Mouse (Mus musculus) thymus, postnatal 4 days (tissue): ENCODE data around the gene Cald1.
A peak's percentile ranks its signal among the peaks of the same experiment; 100 is the strongest.

ENCODE experiments used
- DNase-seq: peaks from one replicate; pipeline ENCODE4 v3.0.0; 2021

The Cald1 gene

DNA sequence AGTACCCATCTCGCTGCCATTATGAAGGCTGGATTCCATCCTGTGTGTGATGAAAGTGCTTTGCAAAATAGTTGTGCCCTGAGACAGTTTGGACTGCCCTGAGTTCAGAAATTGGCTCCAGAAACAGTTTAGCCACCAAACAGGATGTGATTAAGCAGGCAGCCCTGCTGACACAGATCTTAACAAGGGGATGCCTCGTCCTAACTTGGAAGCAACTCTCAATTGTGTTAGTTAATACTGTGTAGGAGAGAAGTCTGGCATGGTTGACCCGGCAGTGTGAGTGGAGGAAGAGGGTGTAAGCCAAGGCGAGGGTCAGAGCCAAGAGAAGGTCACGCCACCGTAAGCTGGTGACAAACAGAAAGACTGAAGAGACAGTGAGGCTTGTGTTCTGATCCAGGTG is 123.4 kb downstream of the Cald1 start:
- DNase-seq = no peak

DNA sequence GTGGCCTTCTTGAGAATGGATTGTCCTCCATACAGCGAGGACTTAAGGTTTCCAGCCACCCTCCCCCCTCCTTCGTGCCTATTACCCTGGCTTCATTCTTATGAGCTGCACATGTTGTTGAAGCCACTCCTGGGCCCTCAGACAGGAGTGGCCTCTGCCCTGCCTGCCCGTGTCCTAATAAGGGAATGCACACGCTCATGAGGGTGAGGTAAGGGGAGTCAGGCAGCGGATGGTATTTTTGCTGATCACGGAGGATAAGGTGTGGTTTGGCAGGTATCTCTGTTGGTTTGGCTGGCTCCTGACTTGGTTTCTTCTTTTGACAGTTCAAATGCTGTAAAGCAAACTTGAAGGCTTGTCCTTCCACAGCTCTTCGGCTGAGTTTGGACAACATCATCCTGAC is 124.4 kb downstream of the Cald1 start:
- no peak for DNase-seq

GRCm38 (mm10) chr6:34723250-34723904 is 125.1 kb downstream of the Cald1 start:
- no peak for DNase-seq

GRCm38 (mm10) chr6:34725660-34726059 is 127.4 kb downstream of the Cald1 start:
- DNase-seq = no peak

GRCm38 (mm10) chr6:34726104-34726503 is 127.8 kb downstream of the Cald1 start:
- no peak for DNase-seq

- no peak for DNase-seq
These were observed 129.2 kb downstream of the Cald1 start for GRCm38 (mm10) chr6:34727316-34727983.

GRCm38 (mm10) chr6:34729449-34730151 is 131.3 kb downstream of the Cald1 start:
- no peak for DNase-seq

GRCm38 (mm10) chr6:34731007-34731406 is 132.7 kb downstream of the Cald1 start:
- no peak for DNase-seq

- no peak for DNase-seq
These were observed 133.2 kb downstream of the Cald1 start for GRCm38 (mm10) chr6:34731529-34731928.

- DNase-seq = no peak
These were observed 136.8 kb downstream of the Cald1 start for GRCm38 (mm10) chr6:34734940-34735695.

DNA sequence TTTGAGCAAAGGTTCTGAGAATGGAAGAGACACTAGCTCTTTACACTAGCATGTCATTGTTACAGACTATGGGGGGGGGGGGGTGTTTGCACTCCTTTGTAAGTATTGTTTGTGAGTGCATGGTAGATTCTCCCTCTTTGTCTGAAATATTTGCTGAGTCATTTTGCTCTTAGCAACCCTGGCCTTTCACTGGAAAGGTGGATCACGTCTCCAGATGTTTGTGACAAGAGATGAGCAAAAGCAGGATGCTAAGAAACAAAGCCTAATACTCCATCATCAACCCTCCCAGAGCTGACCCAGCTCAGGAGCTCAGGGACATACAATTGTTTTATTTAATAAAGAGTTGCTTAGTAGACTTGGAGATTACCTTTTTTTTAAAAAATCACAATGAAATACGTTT is 138.6 kb downstream of the Cald1 start:
- no peak for DNase-seq

DNA sequence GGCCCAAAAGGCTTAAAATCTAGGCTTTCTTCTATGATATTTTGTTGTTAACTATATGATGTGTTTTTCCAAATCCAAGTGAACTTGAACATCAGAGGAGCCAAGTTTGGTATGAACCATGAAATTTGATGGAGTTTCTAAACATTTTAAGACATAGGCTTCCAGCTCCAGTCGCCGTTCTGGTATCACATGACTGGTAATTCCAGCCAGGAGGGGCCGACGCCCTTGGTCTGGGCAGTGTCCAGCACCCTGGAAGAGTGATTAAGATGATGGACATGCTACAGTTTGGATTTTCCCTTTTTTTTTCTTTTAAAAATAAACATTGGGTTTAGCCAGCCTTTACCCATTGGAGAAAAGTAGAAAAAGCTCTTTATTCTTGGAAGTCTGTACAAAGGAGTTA is 145.6 kb downstream of the Cald1 start:
- DNase-seq = no peak

DNA sequence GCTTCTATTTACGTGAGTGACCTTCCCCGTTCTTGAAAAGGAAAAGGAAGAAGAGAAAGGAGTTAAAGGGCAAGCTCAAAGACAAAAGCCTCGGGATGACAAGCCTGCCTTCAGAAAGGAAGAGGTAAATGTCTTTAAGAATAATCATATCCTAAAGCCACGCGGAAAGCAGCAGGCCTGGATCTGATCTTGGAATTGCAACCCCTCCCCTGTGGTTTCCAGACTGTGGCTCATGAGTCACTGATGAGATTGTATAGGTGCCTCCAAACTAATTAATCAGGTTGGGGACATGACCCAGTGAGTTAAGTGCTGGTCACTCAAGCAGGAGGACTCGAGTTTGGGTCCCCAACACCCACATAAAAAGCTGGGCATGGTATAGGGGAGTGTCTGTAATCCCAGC is 149.5 kb downstream of the Cald1 start:
- no peak for DNase-seq

DNA sequence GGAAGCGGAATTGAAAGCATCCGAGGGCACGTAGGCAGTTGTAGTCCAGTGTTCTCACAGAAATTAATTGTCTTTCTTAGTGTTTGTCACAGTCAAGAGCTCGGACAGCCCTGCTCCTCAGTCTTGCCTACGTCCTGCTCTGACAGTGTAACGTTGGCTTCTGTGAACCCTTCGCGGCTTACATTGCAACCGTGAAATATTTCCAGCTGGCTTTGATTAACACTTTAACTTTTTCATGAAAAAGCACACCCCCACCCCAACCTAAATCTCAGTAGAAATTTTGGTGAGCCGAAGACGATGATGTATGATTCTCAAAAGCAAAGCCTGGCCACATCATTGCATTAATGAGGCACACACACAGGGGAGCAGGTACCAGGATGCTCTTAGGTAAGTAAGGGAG is 150.3 kb downstream of the Cald1 start:
- DNase-seq = no peak

DNA sequence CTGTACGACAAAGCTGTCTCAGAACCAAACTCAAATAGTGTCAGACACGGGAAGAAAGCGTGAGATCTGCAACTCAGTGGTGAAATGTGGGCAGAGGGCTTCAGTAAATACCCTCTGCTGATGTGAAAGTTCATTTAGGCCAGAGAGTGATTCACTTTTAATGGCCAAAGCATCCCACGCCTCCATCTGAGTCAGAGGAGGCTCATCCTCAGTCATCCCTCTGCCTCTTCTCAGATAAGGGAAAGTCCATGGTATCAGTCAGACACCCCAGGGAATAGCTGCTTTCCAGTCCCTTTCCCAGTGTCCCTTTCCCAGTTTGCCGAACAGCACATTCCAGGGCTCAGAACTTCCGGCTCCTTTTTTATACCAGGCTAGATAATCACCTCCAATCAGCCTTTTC is 151.2 kb downstream of the Cald1 start:
- DNase-seq = no peak

DNA sequence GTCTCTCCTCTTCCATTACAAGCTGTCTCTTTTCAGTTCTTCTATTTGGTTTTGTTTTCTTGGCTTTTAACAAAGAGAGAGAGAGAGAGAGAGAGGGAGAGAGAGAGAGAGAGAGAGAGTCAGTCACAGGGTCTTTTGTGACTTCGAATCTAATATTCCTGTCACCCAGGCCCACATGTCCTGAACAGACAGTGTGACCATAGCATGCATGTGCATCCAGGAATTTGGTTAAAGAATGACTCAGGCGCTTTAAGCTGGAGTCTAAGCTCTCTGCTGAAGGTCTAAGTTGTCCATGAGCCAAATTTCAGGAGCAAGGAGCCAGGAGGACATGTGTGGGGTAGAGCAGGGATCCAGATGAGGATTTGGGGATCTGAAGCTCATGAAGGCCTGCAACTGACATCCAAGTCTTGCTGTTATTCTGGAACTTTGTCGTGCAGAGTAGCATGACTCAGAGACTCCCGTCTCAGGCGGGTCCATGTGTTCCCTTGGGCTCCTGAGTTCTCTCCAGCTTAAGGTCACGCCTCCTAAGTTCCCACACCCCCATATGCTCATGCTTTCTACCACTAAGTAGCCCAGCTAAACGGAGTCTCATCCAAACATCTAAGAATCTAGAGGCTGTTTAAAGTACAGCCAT is 152.3 kb downstream of the Cald1 start:
- no peak for DNase-seq

DNA sequence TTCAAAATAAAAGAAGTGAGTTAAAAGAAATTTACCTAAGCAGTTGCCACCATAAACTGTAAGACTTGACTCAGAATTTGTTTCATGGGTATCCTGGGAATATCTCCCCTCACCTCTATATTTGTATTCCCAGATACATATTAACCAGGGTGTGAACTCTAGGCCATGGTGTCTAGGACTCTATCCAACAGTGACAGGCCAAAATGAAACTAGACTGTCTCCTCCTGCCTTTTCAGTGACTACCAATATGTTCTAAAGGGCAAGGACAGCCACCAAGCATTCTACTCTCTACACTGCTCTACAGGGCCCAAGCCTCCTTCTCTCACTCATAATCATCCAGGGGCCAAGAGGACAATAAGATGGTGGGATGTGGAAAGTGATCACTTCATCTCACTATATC is 153.3 kb downstream of the Cald1 start:
- DNase-seq = no peak

DNA sequence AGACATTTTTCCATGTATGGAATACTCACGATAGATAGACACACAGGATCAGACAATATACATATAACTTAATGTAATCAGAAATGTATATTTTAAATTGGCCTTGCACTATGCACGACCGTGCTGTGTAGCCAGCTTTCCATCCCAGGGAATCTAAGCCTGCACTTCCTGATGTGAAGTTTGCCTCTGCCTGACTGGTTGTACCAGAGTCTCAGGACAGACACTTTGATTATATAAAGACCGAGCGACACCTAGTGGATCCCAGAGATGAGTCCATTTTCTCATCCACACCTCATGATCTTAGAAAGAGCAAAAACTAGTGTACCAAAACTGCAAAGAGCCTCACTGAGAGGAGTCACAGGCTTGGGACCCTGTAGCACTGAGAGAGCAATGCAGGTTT is 156.1 kb downstream of the Cald1 start:
- peak; percentile 40 for DNase-seq

GRCm38 (mm10) chr6:34758340-34758739 is 160.0 kb downstream of the Cald1 start:
- no peak for DNase-seq

DNA sequence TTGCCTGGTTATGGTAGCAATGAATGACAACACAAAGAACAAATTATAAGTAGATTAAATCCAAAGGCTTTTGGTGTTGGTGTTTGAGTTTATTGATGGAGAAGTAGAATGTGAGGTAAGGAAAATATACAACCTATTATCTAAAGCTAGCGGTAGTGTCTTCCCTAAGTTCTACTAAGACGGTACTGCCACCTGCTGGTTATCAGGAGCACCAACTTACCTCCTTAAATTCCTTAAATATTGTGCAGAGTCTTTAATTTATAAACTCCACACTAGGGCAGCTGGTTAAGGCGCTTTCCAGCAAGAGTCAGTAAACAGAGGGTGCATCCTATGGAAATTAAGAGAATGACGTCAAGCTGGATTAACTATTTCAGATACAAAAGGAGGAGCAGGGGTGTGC is 161.7 kb downstream of the Cald1 start:
- peak; percentile 75 for DNase-seq

DNA sequence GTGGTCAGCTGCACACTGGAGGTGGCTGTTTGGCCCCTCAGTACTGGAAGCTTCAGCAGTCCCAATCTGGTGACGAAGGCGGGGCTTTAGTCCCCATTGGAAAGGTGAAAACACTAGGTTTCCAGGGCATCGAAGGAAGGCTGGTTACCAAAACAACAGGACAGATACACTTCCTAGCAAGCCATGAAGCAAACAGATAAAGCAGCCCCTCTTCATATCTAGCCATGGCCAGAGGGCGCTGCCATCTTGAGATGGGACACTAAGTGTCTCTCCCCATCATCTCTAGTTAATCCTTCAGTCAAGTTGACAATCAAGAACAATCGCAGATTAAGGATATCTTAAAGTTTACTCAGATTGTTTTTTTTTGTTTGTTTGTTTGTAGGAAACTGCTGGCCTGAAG is 167.4 kb downstream of the Cald1 start:
- no peak for DNase-seq

DNA sequence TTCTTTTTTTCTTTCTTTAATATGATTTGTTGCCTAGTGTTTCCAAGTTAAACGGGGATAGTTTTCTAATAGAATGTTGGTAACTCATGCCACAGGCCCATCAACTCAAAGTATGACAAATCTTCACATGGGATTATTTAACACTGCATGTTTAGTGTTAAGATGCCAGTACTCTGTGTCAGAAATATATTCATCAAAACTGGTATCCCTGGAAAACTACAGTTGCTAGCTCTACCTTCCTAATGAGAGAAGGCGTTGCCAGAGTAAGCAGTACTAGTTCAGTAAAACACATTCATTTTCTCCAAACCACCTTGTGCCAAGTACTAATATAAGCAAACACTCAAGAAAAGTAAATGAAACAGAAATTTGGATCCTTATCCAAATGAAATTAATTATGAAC is 171.7 kb downstream of the Cald1 start:
- DNase-seq = no peak

- no peak for DNase-seq
These were observed 172.2 kb downstream of the Cald1 start for GRCm38 (mm10) chr6:34770491-34770890.
